Mouse (Mus musculus) megakaryocyte, embryonic 14.5 days (primary cell): ENCODE data around the gene Gpr50.

ENCODE experiments used
- FLI1 ChIP-seq: IDR thresholded peaks from 2 replicates; pipeline ENCODE4 v1.6.1; 2012; ENCODE audit warnings: low read length, inconsistent platforms, mixed read lengths
- GATA1 ChIP-seq: IDR thresholded peaks from 3 replicates; pipeline ENCODE4 v1.6.1; 2012; ENCODE audit warnings: mixed read lengths, low read length, inconsistent platforms, borderline replicate concordance

GRCm38 (mm10) chrX:71631130-71631529, 32.3 kb upstream of the Gpr50 start:
- TF ChIP-seq FLI1 (no peak), GATA1 (no peak)
